ENCODE assay signal across 17 mouse cellular contexts in genomic region chr8:44779212-44779611, GRCm38 (mm10).
"Had no signal": no experiment of that assay in that cellular context is flagged by ENCODE, and none has a peak within 500 bp of the region (broad histone marks: within the 10 kb centered on the region; RNA-seq: fewer than 3 reads in every experiment).

No protein-coding gene starts in this region.

- H3K9ac ChIP-seq: heart, embryonic 12.5 days; heart, embryonic 13.5 days; heart, embryonic 15.5 days; hindbrain, embryonic 12.5 days; hindbrain, embryonic 13.5 days; hindbrain, embryonic 14.5 days; hindbrain, embryonic 15.5 days; kidney, embryonic 15.5 days had no signal

- H3K27ac ChIP-seq: heart, adult 2 months; heart, embryonic 10.5 days; heart, embryonic 13.5 days; heart, embryonic 15.5 days; hindbrain, embryonic 10.5 days; hindbrain, embryonic 12.5 days; hindbrain, embryonic 13.5 days; hindbrain, embryonic 14.5 days; hindbrain, embryonic 15.5 days; hindbrain, postnatal 0 days; kidney, embryonic 15.5 days; kidney, postnatal 0 days; layer of hippocampus, adult 2 months had no signal

- H3K4me2 ChIP-seq: heart, embryonic 11.5 days; heart, embryonic 12.5 days; heart, embryonic 13.5 days; heart, embryonic 15.5 days; hindbrain, embryonic 12.5 days; hindbrain, embryonic 13.5 days; hindbrain, embryonic 14.5 days; hindbrain, embryonic 15.5 days; kidney, embryonic 15.5 days had no signal

- ATAC-seq: hindbrain, embryonic 16.5 days; hindbrain, postnatal 0 days; inflammation-experienced regulatory T-cells, adult 6 months had no signal

- H3K36me3 ChIP-seq: heart, embryonic 10.5 days; heart, embryonic 12.5 days; heart, embryonic 13.5 days; heart, embryonic 15.5 days; hindbrain, embryonic 10.5 days; hindbrain, embryonic 12.5 days; hindbrain, embryonic 13.5 days; hindbrain, embryonic 15.5 days; kidney, embryonic 15.5 days had no signal

- H3K4me3 ChIP-seq: heart, adult 2 months; heart, embryonic 10.5 days; heart, embryonic 12.5 days; heart, embryonic 13.5 days; heart, embryonic 15.5 days; hindbrain, embryonic 10.5 days; hindbrain, embryonic 12.5 days; hindbrain, embryonic 13.5 days; hindbrain, embryonic 15.5 days; kidney, embryonic 15.5 days; layer of hippocampus, adult 2 months had no signal

- H3K9me3 ChIP-seq: heart, embryonic 10.5 days; heart, embryonic 12.5 days; heart, embryonic 13.5 days; heart, embryonic 15.5 days; hindbrain, embryonic 10.5 days; hindbrain, embryonic 12.5 days; hindbrain, embryonic 13.5 days; hindbrain, embryonic 15.5 days; kidney, embryonic 15.5 days had no signal

- H3K4me1 ChIP-seq: heart, embryonic 10.5 days; heart, embryonic 12.5 days; heart, embryonic 15.5 days; hindbrain, embryonic 10.5 days; hindbrain, embryonic 12.5 days; hindbrain, embryonic 13.5 days; hindbrain, embryonic 15.5 days had no signal

- H3K27me3 ChIP-seq: heart, embryonic 12.5 days; heart, embryonic 13.5 days; heart, embryonic 15.5 days; hindbrain, embryonic 12.5 days; hindbrain, embryonic 13.5 days; hindbrain, embryonic 15.5 days; kidney, embryonic 15.5 days had no signal
